Mouse (Mus musculus): Measurements from ENCODE around the gene Magt1. TPM values are rescaled to one million over a fixed set of nuclear protein-coding genes. Genes with fewer than 3 reads are reported as not detected.
"Not testable (repeated sequence)": the region's sequence is repeated elsewhere in the genome, so short reads cannot be mapped to it uniquely, and the experiment has no call there.

Magt1 gene
- total RNA-seq, 1 experiment = 48.6 TPM

DNA sequence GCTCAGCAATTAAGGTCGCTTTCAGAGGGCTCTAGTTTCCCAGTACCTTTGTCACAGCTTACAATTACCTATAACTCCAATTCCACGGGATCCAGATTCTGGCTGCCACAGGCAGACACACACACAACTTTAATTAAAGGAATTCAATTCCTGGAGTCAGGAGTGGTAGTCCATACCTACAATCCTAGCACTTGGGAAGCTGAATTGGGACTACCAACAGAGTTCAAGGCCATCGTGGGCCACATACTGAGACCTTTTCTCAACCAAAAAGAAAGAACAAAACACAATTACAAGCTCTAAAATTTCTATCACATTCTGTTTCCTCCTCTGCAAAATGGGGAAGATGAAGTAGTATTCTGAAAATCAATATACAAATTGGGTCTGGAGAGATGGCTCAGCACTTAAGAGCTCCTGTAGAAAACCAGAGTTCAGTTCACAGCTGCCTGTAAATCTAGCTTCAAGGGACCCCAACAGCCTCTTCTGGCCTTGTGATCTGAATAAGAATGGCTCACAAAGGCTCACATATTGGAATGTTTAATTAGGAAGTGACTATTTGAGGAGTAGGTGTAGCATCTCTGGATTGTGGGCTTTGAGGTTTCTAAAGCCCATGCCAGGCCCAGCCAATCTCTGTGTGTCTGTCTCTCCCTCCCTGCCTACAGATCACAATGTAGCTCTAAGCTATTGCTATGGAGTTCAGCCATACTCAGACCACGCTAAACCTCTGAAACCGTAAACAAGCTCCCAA, 87.2 kb downstream of the Magt1 start:
- H3K4me1 ChIP-seq (ENCODE audit: control insufficient read depth in 2 of 2, insufficient read depth in 2 of 2, low read length in 2 of 2, poor library complexity in 1 of 2) = peaks cover 2% of the 10 kb centered on the region in 2 experiments; a peak in 2 of 4 replicates
- H3K9me3 ChIP-seq (ENCODE audit: control insufficient read depth, insufficient read depth, low read depth, low read length) = no peaks in the 10 kb centered on the region
- H3K9ac ChIP-seq (ENCODE audit: insufficient read depth, low read depth, low read length, poor library complexity, severe bottlenecking) = no peak overlapping the region; the same call in 1 of the 2 replicates
- DNase-seq (ENCODE audit: low read depth, low spot score) = peak; percentile 25
- H3K36me3 ChIP-seq (ENCODE audit: control insufficient read depth, insufficient read depth, low read length, poor library complexity, severe bottlenecking) = peaks cover 6% of the 10 kb centered on the region
- peak overlapping the region; percentile 81; the same call in 1 of the 2 replicates for H3K27ac ChIP-seq (ENCODE audit: insufficient read depth, low read depth, low read length, poor library complexity, severe bottlenecking)
- H3K4me3 ChIP-seq (ENCODE audit: insufficient read depth in 1 of 2, low read depth in 1 of 2, low read length in 2 of 2, poor library complexity in 1 of 2, severe bottlenecking in 1 of 2) = peak overlapping the region in 1 of 2 experiments; percentile 16; a peak in 2 of 4 replicates
- TF ChIP-seq HCFC1 (IDR thresholded peaks at IDR 0.05; ENCODE audit: borderline replicate concordance, insufficient read depth, low read length) = no peak
- no peak for TF ChIP-seq ZC3H11A (IDR thresholded peaks at IDR 0.05; ENCODE audit: borderline replicate concordance, low read depth, low read length)
- TF ChIP-seq CHD2 (IDR thresholded peaks at IDR 0.05; ENCODE audit: low read depth, low read length) = no peak
- no peak for TF ChIP-seq MAFK (IDR thresholded peaks at IDR 0.05; ENCODE audit: insufficient read depth, low read depth, low read length)
- TF ChIP-seq ZNF384 (IDR thresholded peaks at IDR 0.05; ENCODE audit: low read depth, low read length) = no peak
- in situ Hi-C loops (cut with MboI; ENCODE audit: low sequenced_read_pairs in 2 of 2, unreplicated experiment in 2 of 2) = loop anchor here in 1 of 2 experiments (10.0 kb wide), 1 partner anchor 250 kb away; no protein-coding TSS in a partner anchor

DNA sequence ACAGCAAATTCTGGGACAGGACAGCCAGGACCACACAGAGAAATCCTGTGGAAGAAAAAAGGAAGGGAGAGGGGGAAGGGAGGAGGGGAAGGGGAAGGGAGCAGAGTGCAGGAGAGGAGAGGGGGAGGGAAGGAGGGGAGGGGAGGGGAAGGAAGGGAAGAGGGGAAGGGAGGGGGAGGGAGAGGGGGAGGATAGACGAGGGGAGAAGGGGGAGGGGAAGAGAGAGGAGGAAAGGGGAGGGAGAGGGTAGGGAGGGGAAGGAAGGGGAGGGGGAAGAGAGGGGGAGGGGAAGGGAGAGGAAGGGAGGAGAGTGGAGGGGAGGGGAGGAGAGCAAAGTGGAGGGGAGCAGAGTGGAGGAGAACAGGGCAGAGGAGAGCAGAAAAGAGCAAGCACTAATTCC, 87.8 kb downstream of the Magt1 start:
- Histone ChIP-seq H3K27ac (ENCODE audit: insufficient read depth, low read depth, low read length, poor library complexity, severe bottlenecking) (peak overlapping the region; percentile 81; the same call in 1 of the 2 replicates), H3K9ac (ENCODE audit: insufficient read depth, low read depth, low read length, poor library complexity, severe bottlenecking) (no peak overlapping the region; the same call in 1 of the 2 replicates), H3K36me3 (ENCODE audit: control insufficient read depth, insufficient read depth, low read length, poor library complexity, severe bottlenecking) (peaks cover 6% of the 10 kb centered on the region), H3K4me1 (ENCODE audit: control insufficient read depth in 2 of 2, insufficient read depth in 2 of 2, low read length in 2 of 2, poor library complexity in 1 of 2) (peaks cover 2% of the 10 kb centered on the region in 2 experiments; a peak in 2 of 4 replicates), H3K9me3 (ENCODE audit: control insufficient read depth, insufficient read depth, low read depth, low read length) (no peaks in the 10 kb centered on the region), H3K4me3 (ENCODE audit: insufficient read depth in 1 of 2, low read depth in 1 of 2, low read length in 2 of 2, poor library complexity in 1 of 2, severe bottlenecking in 1 of 2) (peak overlapping the region in 1 of 2 experiments; percentile 41; a peak in 1 of 4 replicates)
- DNase-seq (ENCODE audit: low read depth, low spot score) = no peak
- TF ChIP-seq CHD2 (IDR thresholded peaks at IDR 0.05; ENCODE audit: low read depth, low read length) (no peak), ZNF384 (IDR thresholded peaks at IDR 0.05; ENCODE audit: low read depth, low read length) (no peak), HCFC1 (IDR thresholded peaks at IDR 0.05; ENCODE audit: borderline replicate concordance, insufficient read depth, low read length) (no peak), MAFK (IDR thresholded peaks at IDR 0.05; ENCODE audit: insufficient read depth, low read depth, low read length) (no peak), ZC3H11A (IDR thresholded peaks at IDR 0.05; ENCODE audit: borderline replicate concordance, low read depth, low read length) (no peak)
- in situ Hi-C loops (cut with MboI; ENCODE audit: low sequenced_read_pairs in 2 of 2, unreplicated experiment in 2 of 2) = loop anchor here in 1 of 2 experiments (10.0 kb wide), 1 partner anchor 251 kb away; no protein-coding TSS in a partner anchor

DNA sequence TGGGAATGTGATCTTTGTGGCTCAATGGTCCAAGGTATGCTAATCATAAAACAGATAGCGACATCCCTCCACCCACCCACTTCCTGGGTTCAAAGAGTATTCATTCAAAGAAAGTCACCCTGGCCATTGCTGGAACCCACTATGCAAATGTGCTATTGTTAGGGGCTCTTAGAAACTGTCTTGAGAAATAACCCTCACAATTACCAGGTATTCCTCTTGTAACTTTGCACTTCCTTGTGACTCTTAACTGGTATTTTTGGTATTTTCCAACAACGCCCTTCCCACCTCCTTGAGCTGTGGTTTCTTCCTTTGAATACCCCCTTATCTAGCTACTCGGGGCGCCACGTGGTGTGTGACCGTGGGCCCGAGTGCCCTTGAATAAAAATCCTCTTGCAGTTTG, 88.7 kb downstream of the Magt1 start:
- in situ Hi-C loops (cut with MboI; ENCODE audit: low sequenced_read_pairs in 2 of 2, unreplicated experiment in 2 of 2) = loop anchor here in 1 of 2 experiments (10.0 kb wide), 1 partner anchor 252 kb away; no protein-coding TSS in a partner anchor
- H3K9ac ChIP-seq (ENCODE audit: insufficient read depth, low read depth, low read length, poor library complexity, severe bottlenecking); H3K9me3 ChIP-seq (ENCODE audit: control insufficient read depth, insufficient read depth, low read depth, low read length); DNase-seq (ENCODE audit: low read depth, low spot score); H3K36me3 ChIP-seq (ENCODE audit: control insufficient read depth, insufficient read depth, low read length, poor library complexity, severe bottlenecking); H3K4me1 ChIP-seq (ENCODE audit: control insufficient read depth in 2 of 2, insufficient read depth in 2 of 2, low read length in 2 of 2, poor library complexity in 1 of 2); H3K4me3 ChIP-seq (ENCODE audit: insufficient read depth in 1 of 2, low read depth in 1 of 2, low read length in 2 of 2, poor library complexity in 1 of 2, severe bottlenecking in 1 of 2): not testable (repeated sequence)
- H3K27ac ChIP-seq (ENCODE audit: insufficient read depth, low read depth, low read length, poor library complexity, severe bottlenecking) = peak overlapping the region; percentile 81; the same call in 1 of the 2 replicates

DNA sequence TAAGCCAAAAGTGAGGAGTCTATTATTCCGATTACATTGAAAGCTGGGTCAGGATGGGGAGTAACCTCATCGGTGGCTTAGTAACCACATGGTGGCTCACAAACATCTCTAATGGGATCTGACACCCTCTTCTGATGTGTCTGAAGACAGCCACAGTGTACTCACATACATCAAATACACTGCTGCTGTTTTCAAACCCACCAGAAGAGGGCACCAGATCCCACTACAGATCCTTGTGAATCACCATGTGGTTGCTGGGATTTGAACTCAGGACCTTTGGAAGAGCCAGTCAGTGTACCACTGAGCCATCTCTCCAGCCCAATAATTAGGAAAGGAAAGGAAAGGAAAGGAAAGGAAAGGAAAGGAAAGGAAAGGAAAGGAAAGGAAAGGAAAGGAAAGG, 90.3 kb downstream of the Magt1 start:
- TF ChIP-seq HCFC1 (IDR thresholded peaks at IDR 0.05; ENCODE audit: borderline replicate concordance, insufficient read depth, low read length) (no peak), MAFK (IDR thresholded peaks at IDR 0.05; ENCODE audit: insufficient read depth, low read depth, low read length) (no peak), ZC3H11A (IDR thresholded peaks at IDR 0.05; ENCODE audit: borderline replicate concordance, low read depth, low read length) (no peak), ZNF384 (IDR thresholded peaks at IDR 0.05; ENCODE audit: low read depth, low read length) (no peak)
- no peaks in the 10 kb centered on the region for H3K9me3 ChIP-seq (ENCODE audit: control insufficient read depth, insufficient read depth, low read depth, low read length)
- no peak overlapping the region for H3K9ac ChIP-seq (ENCODE audit: insufficient read depth, low read depth, low read length, poor library complexity, severe bottlenecking)
- in situ Hi-C loops (cut with MboI; ENCODE audit: low sequenced_read_pairs in 2 of 2, unreplicated experiment in 2 of 2) = loop anchor here in 1 of 2 experiments (10.0 kb wide), 1 partner anchor 253 kb away; no protein-coding TSS in a partner anchor
- DNase-seq (ENCODE audit: low read depth, low spot score) = no peak
- peaks cover 2% of the 10 kb centered on the region in 2 experiments; a peak in 2 of 4 replicates for H3K4me1 ChIP-seq (ENCODE audit: control insufficient read depth in 2 of 2, insufficient read depth in 2 of 2, low read length in 2 of 2, poor library complexity in 1 of 2)
- H3K36me3 ChIP-seq (ENCODE audit: control insufficient read depth, insufficient read depth, low read length, poor library complexity, severe bottlenecking) = peaks cover 4% of the 10 kb centered on the region
- H3K27ac ChIP-seq (ENCODE audit: insufficient read depth, low read depth, low read length, poor library complexity, severe bottlenecking) = no peak overlapping the region
- H3K4me3 ChIP-seq (ENCODE audit: insufficient read depth in 1 of 2, low read depth in 1 of 2, low read length in 2 of 2, poor library complexity in 1 of 2, severe bottlenecking in 1 of 2) = no peak overlapping the region

Other genes with a start within 250 kb of the Magt1 start
- not detected in 2 replicates for gene Fgf16, start 247.6 kb downstream of the Magt1 start, total RNA-seq (2012; rRNA removed)
- 189 and 191 TPM in 2 replicates for gene Atrx, start 82.5 kb downstream of the Magt1 start, total RNA-seq (2012; rRNA removed)
- 355 and 378 TPM in 2 replicates for gene Cox7b, start 3.8 kb upstream of the Magt1 start, total RNA-seq (2012; rRNA removed)
- 20.2 and 21.8 TPM in 2 replicates for gene Atp7a, start 15.4 kb upstream of the Magt1 start, total RNA-seq (2012; rRNA removed)
- gene Tlr13, start 131.3 kb upstream of the Magt1 start, total RNA-seq (2012; rRNA removed) = not detected in 2 replicates
- gene Pgk1, start 175.2 kb upstream of the Magt1 start, total RNA-seq (2012; rRNA removed) = 521 and 542 TPM in 2 replicates
- 2.1 and 2.7 TPM in 2 replicates for gene Taf9b, start 209.3 kb upstream of the Magt1 start, total RNA-seq (2012; rRNA removed)
- gene Fnd3c2, start 243.5 kb upstream of the Magt1 start, total RNA-seq (2012; rRNA removed) = 0.09 TPM in 1 of 2 replicates, not detected in the other

All from ES-E14 (cell line).